Mouse (Mus musculus) layer of hippocampus, adult 2 months (tissue): ENCODE results near the gene Dscaml1. TPM values are rescaled to one million over a fixed set of nuclear protein-coding genes. Genes with fewer than 3 reads are reported as not detected.

Experiments used
- DNase-seq, 2 experiments: peaks; one replicate each; pipeline ENCODE4 v3.0.0; 2022; ENCODE audit warnings: low spot score in 2 of 2
- H3K27ac ChIP-seq: fragments of 200-600 bp; 2 replicates; pipeline ENCODE4 v1.8.1; 2022
- H3K4me3 ChIP-seq: fragments of 200-600 bp; 2 replicates; pipeline ENCODE4 v1.8.1; 2022; ENCODE audit warnings: mild to moderate bottlenecking
- CTCF ChIP-seq: fragments of 200-600 bp; conservative IDR thresholded peaks from 2 replicates; pipeline ENCODE4 v1.8.1; 2022; ENCODE audit warnings: antibody characterized with exemption, mild to moderate bottlenecking, moderate library complexity
- total RNA-seq, 2 experiments: library from RNA; stranded (reverse); gene quantifications; 2 replicates each; pipeline ENCODE4 v1.2.3; 2021

The Dscaml1 gene
- total RNA-seq, 2 experiments from 2014 or later, result 95.8 to 102 TPM

GRCm38 (mm10) chr9:45792235-45792634 lies 365.8 kb downstream of the Dscaml1 start:
- no peak for TF ChIP-seq CTCF
- DNase-seq, result no peak
- no peak overlapping the region for H3K27ac ChIP-seq
- no peak overlapping the region for H3K4me3 ChIP-seq

DNA sequence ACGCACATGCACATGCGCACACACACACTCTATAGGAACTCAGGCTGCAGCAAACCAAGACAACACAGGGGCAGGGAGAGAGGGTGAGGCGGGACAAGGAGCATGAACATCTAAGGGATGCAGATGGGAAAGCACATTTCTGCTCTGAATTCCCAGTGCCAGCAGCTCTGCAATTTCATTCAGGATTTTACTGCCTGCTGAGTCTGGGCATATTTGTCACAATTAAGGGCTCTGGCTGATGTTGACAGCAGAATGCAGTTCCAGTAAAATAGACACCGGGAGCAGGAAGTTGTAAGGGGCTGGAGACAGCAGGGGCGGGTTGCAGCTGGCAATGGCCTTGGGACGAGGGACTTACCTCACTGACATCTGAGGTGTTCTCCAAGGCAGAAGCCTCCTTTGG lies 367.3 kb downstream of the Dscaml1 start:
- H3K4me3 ChIP-seq, result no peak overlapping the region
- DNase-seq, result no peak
- H3K27ac ChIP-seq, result no peak overlapping the region
- TF ChIP-seq CTCF, result no peak

DNA sequence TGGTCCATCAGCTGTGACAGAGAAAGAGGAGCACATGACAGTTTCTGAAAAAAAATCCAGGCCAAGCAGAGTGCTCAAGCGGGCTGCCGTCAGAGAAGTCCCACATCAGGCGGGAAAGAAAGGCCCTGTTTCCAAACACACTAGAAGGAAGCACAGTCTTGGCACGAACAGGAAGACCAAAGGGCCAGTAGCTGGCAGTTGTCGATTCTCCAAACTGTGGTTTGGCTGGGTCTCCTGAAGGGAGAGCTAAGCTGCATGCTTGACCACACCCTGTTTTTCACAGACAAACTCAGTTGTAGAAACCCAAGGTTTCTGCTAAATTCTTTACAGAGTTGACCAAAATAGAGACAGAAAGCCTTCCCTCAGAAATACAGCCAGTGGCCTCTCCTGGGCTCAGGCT lies 369.3 kb downstream of the Dscaml1 start:
- DNase-seq, result no peak
- H3K27ac ChIP-seq, result no peak overlapping the region
- TF ChIP-seq CTCF, result no peak
- H3K4me3 ChIP-seq, result no peak overlapping the region

DNA sequence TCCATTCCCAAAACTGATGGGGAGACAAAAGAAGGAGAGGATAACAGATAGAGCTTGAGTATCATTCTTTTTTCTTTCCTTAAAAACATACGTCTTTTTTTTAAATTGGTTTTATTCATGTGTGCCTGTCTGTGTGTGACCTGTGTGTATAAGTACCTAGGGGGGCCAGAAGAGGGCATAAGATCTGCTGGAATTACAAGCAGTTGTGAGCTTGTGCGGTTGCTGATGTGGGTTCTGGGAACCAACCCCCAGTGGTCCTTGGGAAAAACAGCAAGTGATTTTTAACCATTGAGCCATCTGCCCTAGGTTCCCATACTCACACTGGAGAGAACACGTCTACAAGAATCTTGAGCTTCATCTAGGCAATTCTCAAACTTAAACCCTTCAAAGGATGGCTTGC lies 370.8 kb downstream of the Dscaml1 start:
- Histone ChIP-seq H3K27ac (no peak overlapping the region), H3K4me3 (no peak overlapping the region)
- TF ChIP-seq CTCF, result peak; percentile 37
- DNase-seq, result no peak

- no peak overlapping the region for H3K4me3 ChIP-seq
- H3K27ac ChIP-seq, result peak overlapping the region; percentile 73
- peak; percentile 41; the same call in 1 of the 2 replicates for TF ChIP-seq CTCF
- peak; percentile 21 to 43 for DNase-seq
These were observed 372.2 kb downstream of the Dscaml1 start for GRCm38 (mm10) chr9:45798467-45799164.

GRCm38 (mm10) chr9:45799402-45799801 lies 373.0 kb downstream of the Dscaml1 start:
- peak; percentile 63 to 65 for DNase-seq
- H3K27ac ChIP-seq, result peak overlapping the region; percentile 73
- no peak for TF ChIP-seq CTCF
- H3K4me3 ChIP-seq, result no peak overlapping the region

Other genes starting within 250 kb of the Dscaml1 start
- under 1 TPM; 0.44 to 0.72 TPM for gene BC049352, start 244.6 kb upstream of the Dscaml1 start, total RNA-seq
- not detected for gene Tmprss4, start 222.5 kb upstream of the Dscaml1 start, total RNA-seq
- gene Il10ra, start 157.5 kb upstream of the Dscaml1 start, total RNA-seq, result 1 to 10 TPM; 2.4 to 2.6 TPM
- not detected for gene Tmprss13, start 107.5 kb upstream of the Dscaml1 start, total RNA-seq
- gene Fxyd6, start 56.4 kb upstream of the Dscaml1 start, total RNA-seq, result 10 to 100 TPM; 81.6 to 83.4 TPM
- 10 to 100 TPM; 10.2 to 10.9 TPM for gene Fxyd2, start 27.0 kb upstream of the Dscaml1 start, total RNA-seq